In genomic region chr13:22033741-22034442, GRCm38 (mm10) we compare ENCODE assay signal across 10 mouse cellular contexts. TPM values are rescaled to one million over a fixed set of nuclear protein-coding genes. Genes with fewer than 3 reads are reported as not detected.
DNase-seq lines count a peak whose midpoint lies in the region; ATAC-seq and TF ChIP-seq lines count a peak whose summit lies in the region.
"Had no signal": no experiment of that assay in that cellular context is flagged by ENCODE, and none has a peak within 500 bp of the region (broad histone marks: within the 10 kb centered on the region; RNA-seq: fewer than 3 reads in every experiment).

No protein-coding gene starts in this region.

- H3K9me3 ChIP-seq in kidney, embryonic 16.5 days (ENCODE audit: low read length): no peaks in the 10 kb centered on the region
- no peaks in the 10 kb centered on the region for H3K9me3 ChIP-seq in hindbrain, embryonic 11.5 days (ENCODE audit: control insufficient read depth, low read length)

- WGBS in kidney, embryonic 16.5 days: 42% methylated on average over 5 of the region's 5 CpGs
- 41% methylated on average over 5 of the region's 5 CpGs for WGBS in bone marrow, adult 2 months
- WGBS in hindbrain, embryonic 11.5 days: 54% methylated on average over 5 of the region's 5 CpGs
- WGBS in macrophage (ENCODE audit: missing documents): 60% methylated on average over 5 of the region's 5 CpGs

- no peak for DNase-seq in kidney, postnatal 10 days
- peak; percentile 35 for DNase-seq in hindbrain, embryonic 11.5 days (ENCODE audit: low spot score)
- no peak for DNase-seq in spleen, adult 12 weeks (ENCODE audit: low spot score)
- no peak for DNase-seq in lung, postnatal 25 days (ENCODE audit: low spot score)
- DNase-seq in layer of hippocampus, adult 8-10 months (ENCODE audit: low spot score in 2 of 2): no peak
- DNase-seq: lung, postnatal 36 days had no signal

- H3K9ac ChIP-seq in kidney, embryonic 16.5 days (replicated peaks; ENCODE audit: low read length): peak overlapping the region; percentile 74
- peak overlapping the region; percentile 40; the same call in 1 of the 2 replicates for H3K9ac ChIP-seq in hindbrain, embryonic 11.5 days (ENCODE audit: low read depth, low read length)

- H3K4me1 ChIP-seq in kidney, embryonic 16.5 days (ENCODE audit: insufficient read depth, low read length): peaks cover 30% of the 10 kb centered on the region
- H3K4me1 ChIP-seq in bone marrow, adult 2 months (ENCODE audit: control insufficient read depth, insufficient read depth, low read length): no peaks in the 10 kb centered on the region; the same call in 1 of the 2 replicates
- H3K4me1 ChIP-seq in hindbrain, embryonic 11.5 days (replicated peaks; ENCODE audit: control insufficient read depth, insufficient read depth, low read length): 0 out of 2 replicates have a peak, but pooled peaks cover 2% of the 10 kb centered on the region

- no peaks in the 10 kb centered on the region for H3K27me3 ChIP-seq in kidney, embryonic 16.5 days (ENCODE audit: insufficient read depth, low read length)
- H3K27me3 ChIP-seq in hindbrain, embryonic 11.5 days (ENCODE audit: control insufficient read depth, insufficient read depth, low read length): no peaks in the 10 kb centered on the region

- H3K4me3 ChIP-seq in kidney, embryonic 16.5 days (ENCODE audit: low read length): peak overlapping the region; percentile 55
- H3K4me3 ChIP-seq in bone marrow, adult 2 months (replicated peaks; ENCODE audit: control insufficient read depth, low read depth, low read length): peak overlapping the region; percentile 22
- H3K4me3 ChIP-seq in hindbrain, embryonic 11.5 days (ENCODE audit: low read depth, low read length): peak overlapping the region; percentile 31
- H3K4me3 ChIP-seq in macrophage (ENCODE audit: inconsistent target): no peak overlapping the region; the same call in 1 of the 2 replicates

- no peak for TF ChIP-seq POLR2A in bone marrow, adult 2 months (IDR thresholded peaks at IDR 0.05; ENCODE audit: borderline replicate concordance, control insufficient read depth, low read depth, low read length)

- H3K79me2 ChIP-seq in macrophage (ENCODE audit: inconsistent target): no peaks in the 10 kb centered on the region

- TF ChIP-seq CTCF in bone marrow, adult 2 months (IDR thresholded peaks at IDR 0.05; ENCODE audit: control insufficient read depth, insufficient read depth, low read length): no peak

- no peak for ATAC-seq in kidney, embryonic 16.5 days (ENCODE audit: low FRiP score, low TSS enrichment)
- no peak for ATAC-seq in hindbrain, embryonic 11.5 days (ENCODE audit: low FRiP score)

- H3K4me2 ChIP-seq in kidney, embryonic 16.5 days (replicated peaks; ENCODE audit: low read depth, low read length): peak overlapping the region; percentile 70
- peak overlapping the region; percentile 41 for H3K4me2 ChIP-seq in hindbrain, embryonic 11.5 days (replicated peaks; ENCODE audit: low read depth, low read length)

- H3K36me3 ChIP-seq in kidney, embryonic 16.5 days (ENCODE audit: insufficient read depth, low read length): no peaks in the 10 kb centered on the region
- H3K36me3 ChIP-seq in hindbrain, embryonic 11.5 days (ENCODE audit: control insufficient read depth, insufficient read depth, low read length): no peaks in the 10 kb centered on the region
- H3K36me3 ChIP-seq in macrophage (ENCODE audit: inconsistent target): no peaks in the 10 kb centered on the region

- H3K27ac ChIP-seq in kidney, embryonic 16.5 days (ENCODE audit: low read length): peak overlapping the region; percentile 94
- no peak overlapping the region for H3K27ac ChIP-seq in bone marrow, adult 2 months (ENCODE audit: control insufficient read depth, insufficient read depth, low read depth, low read length, poor library complexity)
- H3K27ac ChIP-seq in hindbrain, embryonic 11.5 days (ENCODE audit: low read depth, low read length): no peak overlapping the region
- H3K27ac ChIP-seq in macrophage: 0 out of 2 replicates have a peak overlapping the region, but pooled peaks have one; percentile 67

RNA-seq across cellular contexts. Expression of gene Hist1h2ah, which starts 1.5 kb away (rescaled TPM):
- 7.8 and 9.2 TPM in 2 replicates for polyA plus RNA-seq in kidney, embryonic 16.5 days (2015; fragmentation: Nextera tagmentation; extraction: Ambion mirVana)
- 31.8 and 40.4 TPM in 2 replicates for polyA plus RNA-seq in bone marrow, adult 2 months (2011; ENCODE audit: insufficient read depth, insufficient read length, low replicate concordance, missing spikeins)
- polyA plus RNA-seq in hindbrain, embryonic 11.5 days (2014; fragmentation: Nextera tagmentation; extraction: Ambion mirVana): 8.4 and 11.9 TPM in 2 replicates
- 1 to 10 TPM in 4 of 26 experiments, not detected in 22; 4.8 to 9.5 (median 6.2) TPM for total RNA-seq in macrophage (2018; cell fraction: chromatin; rRNA removed)
- total RNA-seq in macrophage (2018; cell fraction: cytosol; rRNA removed): 10 to 100 TPM in 4 of 26 experiments, 1 to 10 TPM in 16, under 1 TPM in 5, not detected in 1; 0.61 to 14.1 (median 2.7) TPM
- total RNA-seq in macrophage (2018; cell fraction: nucleus; rRNA removed): 10 to 100 TPM in 2 of 26 experiments, 1 to 10 TPM in 5, not detected in 19; 2.1 to 14.1 (median 7.4) TPM
- not detected in 3 replicates for polyA plus RNA-seq in macrophage (2018)
- total RNA-seq in layer of hippocampus, adult 8-10 months (2022): 10 to 100 TPM in 3 of 4 experiments, 1 to 10 TPM in 1; 6.5 to 26.2 (median 15.2) TPM
- polyA plus RNA-seq: frontal cortex, adult 2 months had no signal

RNA-seq across cellular contexts. Expression of gene Hist1h2bk, which starts 1.8 kb away (rescaled TPM):
- 3.8 and 8.2 TPM in 2 replicates for polyA plus RNA-seq in kidney, embryonic 16.5 days (2015; fragmentation: Nextera tagmentation; extraction: Ambion mirVana)
- 109 and 137 TPM in 2 replicates for polyA plus RNA-seq in bone marrow, adult 2 months (2011; ENCODE audit: insufficient read depth, insufficient read length, low replicate concordance, missing spikeins)
- polyA plus RNA-seq in hindbrain, embryonic 11.5 days (2014; fragmentation: Nextera tagmentation; extraction: Ambion mirVana): 7.2 and 10.2 TPM in 2 replicates
- total RNA-seq in macrophage (2018; cell fraction: chromatin; rRNA removed): 10 to 100 TPM in 1 of 26 experiments, 1 to 10 TPM in 7, not detected in 18; 2.4 to 16.4 (median 4.6) TPM
- 10 to 100 TPM in 18 of 26 experiments, 1 to 10 TPM in 8; 2.8 to 48.5 (median 15.5) TPM for total RNA-seq in macrophage (2018; cell fraction: cytosol; rRNA removed)
- 10 to 100 TPM in 4 of 26 experiments, 1 to 10 TPM in 14, not detected in 8; 1.7 to 28.5 (median 5.0) TPM for total RNA-seq in macrophage (2018; cell fraction: nucleus; rRNA removed)
- not detected in 3 replicates for polyA plus RNA-seq in macrophage (2018)
- 10 to 100 TPM; 10.4 to 18.1 (median 16.5) TPM for total RNA-seq in layer of hippocampus, adult 8-10 months (2022)

RNA-seq across cellular contexts. Expression of gene Hist1h4i, which starts 7.3 kb away (rescaled TPM):
- 29.5 and 30.5 TPM in 2 replicates for polyA plus RNA-seq in kidney, embryonic 16.5 days (2015; fragmentation: Nextera tagmentation; extraction: Ambion mirVana)
- polyA plus RNA-seq in bone marrow, adult 2 months (2011; ENCODE audit: insufficient read depth, insufficient read length, low replicate concordance, missing spikeins): 144 and 216 TPM in 2 replicates
- polyA plus RNA-seq in hindbrain, embryonic 11.5 days (2014; fragmentation: Nextera tagmentation; extraction: Ambion mirVana): 31.2 and 31.4 TPM in 2 replicates
- total RNA-seq in macrophage (2018; cell fraction: chromatin; rRNA removed): 100 to 1,000 TPM in 1 of 26 experiments, 10 to 100 TPM in 19, 1 to 10 TPM in 6; 6.1 to 101 (median 14.6) TPM
- 10 to 100 TPM in 19 of 26 experiments, 1 to 10 TPM in 7; 7.6 to 21.9 (median 12.5) TPM for total RNA-seq in macrophage (2018; cell fraction: cytosol; rRNA removed)
- 100 to 1,000 TPM in 3 of 26 experiments, 10 to 100 TPM in 20, 1 to 10 TPM in 3; 5.4 to 144 (median 26.7) TPM for total RNA-seq in macrophage (2018; cell fraction: nucleus; rRNA removed)
- polyA plus RNA-seq in macrophage (2018): 2.6 to 11.5 TPM (median 7.3 TPM) in 3 replicates
- total RNA-seq in layer of hippocampus, adult 8-10 months (2022): 10 to 100 TPM; 55.1 to 70.7 (median 60.0) TPM

RNA-seq across cellular contexts. Expression of gene Hist1h2ag, which starts 8.9 kb away (rescaled TPM):
- 49.8 and 53.1 TPM in 2 replicates for polyA plus RNA-seq in kidney, embryonic 16.5 days (2015; fragmentation: Nextera tagmentation; extraction: Ambion mirVana)
- polyA plus RNA-seq in bone marrow, adult 2 months (2011; ENCODE audit: insufficient read depth, insufficient read length, low replicate concordance, missing spikeins): 11.7 and 42.0 TPM in 2 replicates
- 58.7 and 60.3 TPM in 2 replicates for polyA plus RNA-seq in hindbrain, embryonic 11.5 days (2014; fragmentation: Nextera tagmentation; extraction: Ambion mirVana)
- 10 to 100 TPM in 1 of 26 experiments, 1 to 10 TPM in 8, not detected in 17; 3.9 to 22.2 (median 5.1) TPM for total RNA-seq in macrophage (2018; cell fraction: chromatin; rRNA removed)
- 10 to 100 TPM in 14 of 26 experiments, 1 to 10 TPM in 12; 2.6 to 35.5 (median 10.6) TPM for total RNA-seq in macrophage (2018; cell fraction: cytosol; rRNA removed)
- 10 to 100 TPM in 5 of 26 experiments, 1 to 10 TPM in 11, not detected in 10; 2.6 to 22.7 (median 6.5) TPM for total RNA-seq in macrophage (2018; cell fraction: nucleus; rRNA removed)
- not detected in 3 replicates for polyA plus RNA-seq in macrophage (2018)
- total RNA-seq in layer of hippocampus, adult 8-10 months (2022): 10 to 100 TPM in 2 of 4 experiments, 1 to 10 TPM in 2; 8.2 to 12.2 (median 10.1) TPM

RNA-seq across cellular contexts. Expression of gene Hist1h2bj, which starts 9.1 kb away (rescaled TPM):
- polyA plus RNA-seq in kidney, embryonic 16.5 days (2015; fragmentation: Nextera tagmentation; extraction: Ambion mirVana): 20.2 and 21.5 TPM in 2 replicates
- polyA plus RNA-seq in bone marrow, adult 2 months (2011; ENCODE audit: insufficient read depth, insufficient read length, low replicate concordance, missing spikeins): 40.5 and 87.9 TPM in 2 replicates
- 14.0 and 15.2 TPM in 2 replicates for polyA plus RNA-seq in hindbrain, embryonic 11.5 days (2014; fragmentation: Nextera tagmentation; extraction: Ambion mirVana)
- 10 to 100 TPM in 9 of 26 experiments, 1 to 10 TPM in 14, not detected in 3; 3.2 to 32.9 (median 9.4) TPM for total RNA-seq in macrophage (2018; cell fraction: chromatin; rRNA removed)
- 10 to 100 TPM; 10.1 to 68.8 (median 21.0) TPM for total RNA-seq in macrophage (2018; cell fraction: cytosol; rRNA removed)
- total RNA-seq in macrophage (2018; cell fraction: nucleus; rRNA removed): 10 to 100 TPM in 12 of 26 experiments, 1 to 10 TPM in 11, not detected in 3; 3.4 to 70.4 (median 11.3) TPM
- not detected in 3 replicates for polyA plus RNA-seq in macrophage (2018)
- 10 to 100 TPM; 10.8 to 15.9 (median 12.1) TPM for total RNA-seq in layer of hippocampus, adult 8-10 months (2022)

Comparison
In these comparisons a context has a peak if more than half of its experiments do, and no peak if none do; other contexts are left out.
1. H3K27ac ChIP-seq: peak in kidney, embryonic 16.5 days (single experiment) and macrophage (single experiment); none in bone marrow, adult 2 months (single experiment) and hindbrain, embryonic 11.5 days (single experiment).